Mouse (Mus musculus): ENCODE results near the gene Vmn1r11. TPM values are rescaled to one million over a fixed set of nuclear protein-coding genes. Genes with fewer than 3 reads are reported as not detected.

The Vmn1r11 gene
- not detected for total RNA-seq (2023)

DNA sequence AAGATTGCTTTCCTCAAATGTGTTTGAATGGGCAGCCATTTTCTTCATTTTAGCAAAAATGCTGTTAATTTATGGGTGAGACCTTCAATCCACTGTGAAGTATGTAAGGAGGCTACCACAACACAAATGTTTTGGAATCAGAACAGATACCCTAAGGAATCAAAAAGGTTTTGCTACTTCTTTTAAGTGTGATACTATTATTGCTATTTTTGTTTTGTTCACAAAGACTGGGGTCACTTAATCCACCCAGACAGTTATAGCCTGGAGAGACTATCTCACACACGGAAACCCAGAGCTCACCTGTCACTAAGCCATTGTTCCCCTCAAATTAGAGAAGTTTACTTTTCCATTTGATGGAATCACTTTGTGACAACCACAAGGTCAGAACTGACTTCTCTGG, at the start of gene Vmn1r11:
Gene Vmn1r11 (plus strand): TSS at position 301 of the 400 bp plus-strand sequence.

DNA sequence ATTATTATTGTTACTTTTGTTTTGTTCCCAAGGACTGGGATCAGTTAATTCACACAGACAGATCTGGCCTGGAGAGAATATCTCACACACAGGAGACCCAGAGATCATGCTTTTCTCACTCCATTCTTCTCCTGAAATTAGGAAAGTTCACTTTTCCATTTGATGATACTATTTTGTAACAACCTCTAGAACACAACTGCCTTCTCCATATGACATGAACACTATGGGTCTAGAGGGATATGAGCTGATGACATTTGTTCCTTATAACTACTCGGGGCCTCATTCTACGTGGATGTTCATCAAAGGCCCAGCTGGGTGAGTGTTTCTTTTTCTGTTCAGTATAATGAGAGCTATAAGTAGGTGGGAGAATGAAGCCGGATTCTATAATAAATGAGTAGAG, 24.1 kb upstream of the Vmn1r11 start, which contains the start of gene Vmn1r10:
Gene Vmn1r10 (plus strand): TSS at position 301 of the 400 bp plus-strand sequence.

GRCm38 (mm10) chr6:57156619-57157018, 23.4 kb downstream of the Vmn1r11 start, which contains the start of gene Vmn1r12:
Gene Vmn1r12 (plus strand): TSS chr6:57156919.

Other genes starting within 250 kb of the Vmn1r11 start
- gene Nt5c3, start 209.5 kb upstream of the Vmn1r11 start, total RNA-seq (2023), result 10 to 100 TPM; 36.2 to 42.2 TPM
- gene Vmn1r4, start 209.4 kb upstream of the Vmn1r11 start, total RNA-seq (2023), result under 1 TPM in 1 of 2 experiments, not detected in 1; 0.15 TPM
- gene Vmn1r5, start 163.2 kb upstream of the Vmn1r11 start, total RNA-seq (2023), result not detected
- not detected for gene Vmn1r6, start 136.2 kb upstream of the Vmn1r11 start, total RNA-seq (2023)
- not detected for gene Vmn1r7, start 108.1 kb upstream of the Vmn1r11 start, total RNA-seq (2023)
- gene Vmn1r8, start 101.2 kb upstream of the Vmn1r11 start, total RNA-seq (2023), result not detected
- not detected for gene Vmn1r9, start 66.7 kb upstream of the Vmn1r11 start, total RNA-seq (2023)
- gene Vmn1r10, start 24.0 kb upstream of the Vmn1r11 start, total RNA-seq (2023), result not detected
- gene Vmn1r12, start 23.5 kb downstream of the Vmn1r11 start, total RNA-seq (2023), result under 1 TPM; 0.09 TPM
- not detected for gene Vmn1r13, start 69.8 kb downstream of the Vmn1r11 start, total RNA-seq (2023)
- not detected for gene Vmn1r14, start 98.2 kb downstream of the Vmn1r11 start, total RNA-seq (2023)
- gene Vmn1r15, start 124.5 kb downstream of the Vmn1r11 start, total RNA-seq (2023), result not detected
- not detected for gene Vmn1r16, start 196.0 kb downstream of the Vmn1r11 start, total RNA-seq (2023)
- gene Vmn1r17, start 230.3 kb downstream of the Vmn1r11 start, total RNA-seq (2023), result not detected

All from neutrophil, adult 83 days (primary cell).